Mouse (Mus musculus): ENCODE measurements around the gene Camk1d. TPM values are rescaled to one million over a fixed set of nuclear protein-coding genes. Genes with fewer than 3 reads are reported as not detected.

The Camk1d gene
- total RNA-seq, 1 experiment = 12.5 TPM

- H3K36me3 ChIP-seq (ENCODE audit: control insufficient read depth, insufficient read depth, low read length, poor library complexity, severe bottlenecking) = no peaks in the 10 kb centered on the region
- in situ Hi-C loops (cut with MboI; ENCODE audit: low sequenced_read_pairs in 2 of 2, unreplicated experiment in 2 of 2) = no loop called here
- no peak for TF ChIP-seq MAFK (IDR thresholded peaks at IDR 0.05; ENCODE audit: insufficient read depth, low read depth, low read length)
- TF ChIP-seq HCFC1 (IDR thresholded peaks at IDR 0.05; ENCODE audit: borderline replicate concordance, insufficient read depth, low read length) = no peak
- TF ChIP-seq CHD2 (IDR thresholded peaks at IDR 0.05; ENCODE audit: low read depth, low read length) = no peak
- no peak for TF ChIP-seq ZNF384 (IDR thresholded peaks at IDR 0.05; ENCODE audit: low read depth, low read length)
- TF ChIP-seq ZC3H11A (IDR thresholded peaks at IDR 0.05; ENCODE audit: borderline replicate concordance, low read depth, low read length) = no peak
Observed at GRCm38 (mm10) chr2:5425612-5426011, 288.7 kb downstream of the Camk1d start.

GRCm38 (mm10) chr2:5420621-5421196 lies 293.6 kb downstream of the Camk1d start:
- no peak for DNase-seq (ENCODE audit: low read depth, low spot score)
- in situ Hi-C loops (cut with MboI; ENCODE audit: low sequenced_read_pairs in 2 of 2, unreplicated experiment in 2 of 2) = loop anchor here in 1 of 2 experiments (25.0 kb wide), 1 partner anchor 333 kb away; no protein-coding TSS in a partner anchor
- no peaks in the 10 kb centered on the region; the same call in 1 of the 2 replicates for H3K36me3 ChIP-seq (ENCODE audit: control insufficient read depth, insufficient read depth, low read length, poor library complexity, severe bottlenecking)
- H3K9ac ChIP-seq (ENCODE audit: insufficient read depth, low read depth, low read length, poor library complexity, severe bottlenecking) = no peak overlapping the region
- TF ChIP-seq HCFC1 (IDR thresholded peaks at IDR 0.05; ENCODE audit: borderline replicate concordance, insufficient read depth, low read length) (no peak), ZNF384 (IDR thresholded peaks at IDR 0.05; ENCODE audit: low read depth, low read length) (no peak), ZC3H11A (IDR thresholded peaks at IDR 0.05; ENCODE audit: borderline replicate concordance, low read depth, low read length) (no peak), MAFK (IDR thresholded peaks at IDR 0.05; ENCODE audit: insufficient read depth, low read depth, low read length) (no peak), CHD2 (IDR thresholded peaks at IDR 0.05; ENCODE audit: low read depth, low read length) (no peak)
- no peak overlapping the region for H3K27ac ChIP-seq (ENCODE audit: insufficient read depth, low read depth, low read length, poor library complexity, severe bottlenecking)
- no peaks in the 10 kb centered on the region for H3K4me1 ChIP-seq (ENCODE audit: control insufficient read depth in 2 of 2, insufficient read depth in 2 of 2, low read length in 2 of 2, poor library complexity in 1 of 2)
- H3K4me3 ChIP-seq (ENCODE audit: insufficient read depth in 1 of 2, low read depth in 1 of 2, low read length in 2 of 2, poor library complexity in 1 of 2, severe bottlenecking in 1 of 2) = no peak overlapping the region
- no peaks in the 10 kb centered on the region for H3K9me3 ChIP-seq (ENCODE audit: control insufficient read depth, insufficient read depth, low read depth, low read length)

More at GRCm38 (mm10) chr2:5425612-5426011, 288.7 kb downstream of the Camk1d start:
- no peak overlapping the region for H3K9ac ChIP-seq (ENCODE audit: insufficient read depth, low read depth, low read length, poor library complexity, severe bottlenecking)
- no peak for DNase-seq (ENCODE audit: low read depth, low spot score)
- H3K4me3 ChIP-seq (ENCODE audit: insufficient read depth in 1 of 2, low read depth in 1 of 2, low read length in 2 of 2, poor library complexity in 1 of 2, severe bottlenecking in 1 of 2) = no peak overlapping the region
- H3K9me3 ChIP-seq (ENCODE audit: control insufficient read depth, insufficient read depth, low read depth, low read length) = no peaks in the 10 kb centered on the region
- H3K4me1 ChIP-seq (ENCODE audit: control insufficient read depth in 2 of 2, insufficient read depth in 2 of 2, low read length in 2 of 2, poor library complexity in 1 of 2) = no peaks in the 10 kb centered on the region
- no peak overlapping the region for H3K27ac ChIP-seq (ENCODE audit: insufficient read depth, low read depth, low read length, poor library complexity, severe bottlenecking)

GRCm38 (mm10) chr2:5418802-5419201 lies 295.5 kb downstream of the Camk1d start:
- no peaks in the 10 kb centered on the region for H3K4me1 ChIP-seq (ENCODE audit: control insufficient read depth in 2 of 2, insufficient read depth in 2 of 2, low read length in 2 of 2, poor library complexity in 1 of 2)
- H3K4me3 ChIP-seq (ENCODE audit: insufficient read depth in 1 of 2, low read depth in 1 of 2, low read length in 2 of 2, poor library complexity in 1 of 2, severe bottlenecking in 1 of 2) = no peak overlapping the region
- H3K9ac ChIP-seq (ENCODE audit: insufficient read depth, low read depth, low read length, poor library complexity, severe bottlenecking) = no peak overlapping the region
- no peak overlapping the region for H3K27ac ChIP-seq (ENCODE audit: insufficient read depth, low read depth, low read length, poor library complexity, severe bottlenecking)
- in situ Hi-C loops (cut with MboI; ENCODE audit: low sequenced_read_pairs in 2 of 2, unreplicated experiment in 2 of 2) = loop anchor here in 1 of 2 experiments (25.0 kb wide), 1 partner anchor 332 kb away; no protein-coding TSS in a partner anchor
- no peak for TF ChIP-seq ZNF384 (IDR thresholded peaks at IDR 0.05; ENCODE audit: low read depth, low read length)
- TF ChIP-seq ZC3H11A (IDR thresholded peaks at IDR 0.05; ENCODE audit: borderline replicate concordance, low read depth, low read length) = no peak
- TF ChIP-seq CHD2 (IDR thresholded peaks at IDR 0.05; ENCODE audit: low read depth, low read length) = no peak
- no peak for TF ChIP-seq MAFK (IDR thresholded peaks at IDR 0.05; ENCODE audit: insufficient read depth, low read depth, low read length)
- no peak for TF ChIP-seq HCFC1 (IDR thresholded peaks at IDR 0.05; ENCODE audit: borderline replicate concordance, insufficient read depth, low read length)
- no peaks in the 10 kb centered on the region for H3K9me3 ChIP-seq (ENCODE audit: control insufficient read depth, insufficient read depth, low read depth, low read length)
- DNase-seq (ENCODE audit: low read depth, low spot score) = no peak
- H3K36me3 ChIP-seq (ENCODE audit: control insufficient read depth, insufficient read depth, low read length, poor library complexity, severe bottlenecking) = no peaks in the 10 kb centered on the region; the same call in 1 of the 2 replicates

GRCm38 (mm10) chr2:5417158-5418032 lies 296.9 kb downstream of the Camk1d start:
- in situ Hi-C loops (cut with MboI; ENCODE audit: low sequenced_read_pairs in 2 of 2, unreplicated experiment in 2 of 2) = loop anchor here in 1 of 2 experiments (25.0 kb wide), 1 partner anchor 330 kb away; no protein-coding TSS in a partner anchor
- no peak for DNase-seq (ENCODE audit: low read depth, low spot score)

More at GRCm38 (mm10) chr2:5417158-5418032, 296.9 kb downstream of the Camk1d start:
- Histone ChIP-seq H3K4me1 (ENCODE audit: control insufficient read depth in 2 of 2, insufficient read depth in 2 of 2, low read length in 2 of 2, poor library complexity in 1 of 2) (no peaks in the 10 kb centered on the region), H3K4me3 (ENCODE audit: insufficient read depth in 1 of 2, low read depth in 1 of 2, low read length in 2 of 2, poor library complexity in 1 of 2, severe bottlenecking in 1 of 2) (no peak overlapping the region), H3K27ac (ENCODE audit: insufficient read depth, low read depth, low read length, poor library complexity, severe bottlenecking) (no peak overlapping the region), H3K36me3 (ENCODE audit: control insufficient read depth, insufficient read depth, low read length, poor library complexity, severe bottlenecking) (no peaks in the 10 kb centered on the region; the same call in 1 of the 2 replicates), H3K9me3 (ENCODE audit: control insufficient read depth, insufficient read depth, low read depth, low read length) (no peaks in the 10 kb centered on the region), H3K9ac (ENCODE audit: insufficient read depth, low read depth, low read length, poor library complexity, severe bottlenecking) (no peak overlapping the region)
- no peak for TF ChIP-seq CHD2 (IDR thresholded peaks at IDR 0.05; ENCODE audit: low read depth, low read length)
- no peak for TF ChIP-seq ZNF384 (IDR thresholded peaks at IDR 0.05; ENCODE audit: low read depth, low read length)
- TF ChIP-seq MAFK (IDR thresholded peaks at IDR 0.05; ENCODE audit: insufficient read depth, low read depth, low read length) = no peak
- no peak for TF ChIP-seq HCFC1 (IDR thresholded peaks at IDR 0.05; ENCODE audit: borderline replicate concordance, insufficient read depth, low read length)
- no peak for TF ChIP-seq ZC3H11A (IDR thresholded peaks at IDR 0.05; ENCODE audit: borderline replicate concordance, low read depth, low read length)
